In genomic region chr12:101015165-101015560, GRCm38 (mm10) we compare ENCODE assay signal across 11 mouse cellular contexts. TPM values are rescaled to one million over a fixed set of nuclear protein-coding genes. Genes with fewer than 3 reads are reported as not detected.
DNase-seq lines count a peak whose midpoint lies in the region; ATAC-seq and TF ChIP-seq lines count a peak whose summit lies in the region.
"Had no signal": no experiment of that assay in that cellular context is flagged by ENCODE, and none has a peak within 500 bp of the region (broad histone marks: within the 10 kb centered on the region; RNA-seq: fewer than 3 reads in every experiment).

No protein-coding gene starts in this region.

- H3K4me2 ChIP-seq in kidney, embryonic 15.5 days = no peak overlapping the region
- peak overlapping the region; percentile 21; the same call in 1 of the 2 replicates for H3K4me2 ChIP-seq in intestine, postnatal 0 days (replicated peaks; ENCODE audit: low read depth)
- no peak overlapping the region for H3K4me2 ChIP-seq in stomach, embryonic 14.5 days (replicated peaks; ENCODE audit: low read depth, low read length)
- H3K4me2 ChIP-seq: heart, embryonic 11.5 days; limb, embryonic 13.5 days had no signal

- WGBS in kidney, embryonic 15.5 days = 82% methylated on average over 11 of the region's 11 CpGs
- whole genome bisulfite sequencing in intestine, postnatal 0 days = 57% methylated on average over 11 of the region's 11 CpGs
- 78% methylated on average over 11 of the region's 11 CpGs for WGBS in stomach, embryonic 14.5 days

- H3K27ac ChIP-seq in kidney, embryonic 15.5 days = peak overlapping the region; percentile 76
- peak overlapping the region; percentile 58 for H3K27ac ChIP-seq in intestine, postnatal 0 days (ENCODE audit: low read depth, low read length)
- peak overlapping the region; percentile 44; the same call in 1 of the 2 replicates for H3K27ac ChIP-seq in stomach, embryonic 14.5 days (ENCODE audit: low read length)
- H3K27ac ChIP-seq: limb, embryonic 13.5 days had no signal

- peaks cover 97% of the 10 kb centered on the region for H3K4me1 ChIP-seq in kidney, embryonic 15.5 days
- peaks cover 73% of the 10 kb centered on the region for H3K4me1 ChIP-seq in G1E (ENCODE audit: insufficient read depth, low read depth, low read length)
- H3K4me1 ChIP-seq in intestine, postnatal 0 days (replicated peaks; ENCODE audit: control insufficient read depth, insufficient read depth, low read length) = peaks cover 29% of the 10 kb centered on the region
- H3K4me1 ChIP-seq in stomach, embryonic 14.5 days (ENCODE audit: control insufficient read depth, insufficient read depth, low read length) = peaks cover 62% of the 10 kb centered on the region

- no peak overlapping the region for H3K9ac ChIP-seq in kidney, embryonic 15.5 days
- no peak overlapping the region for H3K9ac ChIP-seq in intestine, postnatal 0 days (ENCODE audit: low read depth, low read length)
- no peak overlapping the region for H3K9ac ChIP-seq in stomach, embryonic 14.5 days (replicated peaks; ENCODE audit: low read depth, low read length)
- H3K9ac ChIP-seq: limb, embryonic 13.5 days had no signal

- H3K36me3 ChIP-seq in kidney, embryonic 15.5 days = 0 out of 2 replicates have a peak, but pooled peaks cover 3% of the 10 kb centered on the region
- peaks cover 75% of the 10 kb centered on the region for H3K36me3 ChIP-seq in G1E (replicated peaks)
- no peaks in the 10 kb centered on the region for H3K36me3 ChIP-seq in intestine, postnatal 0 days (ENCODE audit: control insufficient read depth, insufficient read depth)
- H3K36me3 ChIP-seq in stomach, embryonic 14.5 days (ENCODE audit: control insufficient read depth, insufficient read depth, low read length) = no peaks in the 10 kb centered on the region
- H3K36me3 ChIP-seq: limb, embryonic 13.5 days had no signal

- no peaks in the 10 kb centered on the region for H3K9me3 ChIP-seq in kidney, embryonic 15.5 days (replicated peaks)
- H3K9me3 ChIP-seq in G1E (replicated peaks) = peaks cover 2% of the 10 kb centered on the region; the same call in 1 of the 2 replicates
- H3K9me3 ChIP-seq in intestine, postnatal 0 days (ENCODE audit: control insufficient read depth) = no peaks in the 10 kb centered on the region
- H3K9me3 ChIP-seq in stomach, embryonic 14.5 days (ENCODE audit: control insufficient read depth, low read depth, low read length) = no peaks in the 10 kb centered on the region
- H3K9me3 ChIP-seq: hindbrain, embryonic 10.5 days; limb, embryonic 13.5 days had no signal

- H3K4me3 ChIP-seq in kidney, embryonic 15.5 days (replicated peaks) = no peak overlapping the region
- H3K4me3 ChIP-seq in G1E (ENCODE audit: low read depth, low read length) = peak overlapping the region; percentile 9; the same call in 1 of the 2 replicates
- no peak overlapping the region for H3K4me3 ChIP-seq in intestine, postnatal 0 days (ENCODE audit: low read depth, low read length)
- H3K4me3 ChIP-seq in stomach, embryonic 14.5 days (ENCODE audit: low read depth, low read length) = no peak overlapping the region
- H3K4me3 ChIP-seq: hindbrain, embryonic 10.5 days; limb, embryonic 13.5 days had no signal

- no peak for ATAC-seq in kidney, embryonic 15.5 days (replicated peaks; ENCODE audit: low FRiP score)
- 0 out of 2 replicates have a peak, but pooled peaks have one; percentile 9 for ATAC-seq in G1E (ENCODE audit: extremely low read depth, insufficient number of reproducible peaks, low FRiP score, poor library complexity, severe bottlenecking)
- no peak for ATAC-seq in intestine, postnatal 0 days
- ATAC-seq in stomach, embryonic 14.5 days (ENCODE audit: insufficient number of reproducible peaks, insufficient read depth, low FRiP score, low read depth) = no peak

- no peaks in the 10 kb centered on the region for H3K27me3 ChIP-seq in kidney, embryonic 15.5 days
- H3K27me3 ChIP-seq in G1E (ENCODE audit: insufficient read depth, low read length) = no peaks in the 10 kb centered on the region
- H3K27me3 ChIP-seq in intestine, postnatal 0 days (replicated peaks; ENCODE audit: control insufficient read depth, insufficient read depth, low read length) = no peaks in the 10 kb centered on the region
- no peaks in the 10 kb centered on the region for H3K27me3 ChIP-seq in stomach, embryonic 14.5 days (ENCODE audit: control insufficient read depth, insufficient read depth, low read length)

- no peak for TF ChIP-seq CTCF in G1E (IDR thresholded peaks at IDR 0.05; ENCODE audit: low read depth, low read length)
- no peak for TF ChIP-seq CTCF in intestine, postnatal 0 days (IDR thresholded peaks at IDR 0.05; ENCODE audit: low read depth)

- DNase-seq in kidney, postnatal 14 days = no peak
- DNase-seq in G1E (ENCODE audit: low spot score) = no peak
- no peak for DNase-seq in ovary, adult 18-20 months (ENCODE audit: low spot score)
- no peak for DNase-seq in ovary, postnatal 14 days (ENCODE audit: low spot score)
- DNase-seq: right cerebral cortex, postnatal 4 days had no signal

RNA-seq across cellular contexts. Expression of gene Ccdc88c, which starts 13.7 kb away (rescaled TPM):
- polyA plus RNA-seq in kidney, embryonic 15.5 days (2015; fragmentation: Nextera tagmentation; extraction: Ambion mirVana) = 12.5 and 12.7 TPM in 2 replicates
- total RNA-seq in G1E (2014; fragmentation: Nextera tagmentation) (8.1 and 22.7 TPM in 2 replicates), G1E (2017) (9.1 and 9.2 TPM in 2 replicates)
- 31.0 and 32.8 TPM in 2 replicates for polyA plus RNA-seq in G1E (2012)
- polyA plus RNA-seq in intestine, postnatal 0 days (2015; fragmentation: Nextera tagmentation; extraction: Ambion mirVana) = 11.7 and 14.4 TPM in 2 replicates
- polyA plus RNA-seq in stomach, embryonic 14.5 days (2014; fragmentation: Nextera tagmentation; extraction: Ambion mirVana) = 12.1 and 13.3 TPM in 2 replicates
